Mouse (Mus musculus) heart, embryonic 10.5 days (tissue): ENCODE measurements around the gene Acadm. TPM values are rescaled to one million over a fixed set of nuclear protein-coding genes. Genes with fewer than 3 reads are reported as not detected.

Experiments used
- polyA plus RNA-seq: library from polyadenylated mRNA; unstranded; fragments of >200 nt; fragmentation: Nextera tagmentation; extraction: Ambion mirVana; gene quantifications from 2 replicates; pipeline ENCODE4 v1.2.1, GENCODE M21; 2016

Gene Acadm
- polyA plus RNA-seq, 1 experiment from 2014 or later: 91.2 TPM

Other genes with a start within 250 kb of the Acadm start
- gene St6galnac3, start 219.5 kb downstream of the Acadm start, polyA plus RNA-seq: 26.7 and 38.4 TPM in 2 replicates
- 1.0 and 2.0 TPM in 2 replicates for gene Asb17, start 100.4 kb downstream of the Acadm start, polyA plus RNA-seq
- 0.09 and 0.11 TPM in 2 replicates for gene Msh4, start 38.5 kb downstream of the Acadm start, polyA plus RNA-seq
- gene Rabggtb, start 31.6 kb downstream of the Acadm start, polyA plus RNA-seq: 56.8 and 57.2 TPM in 2 replicates
- 1.0 and 1.1 TPM in 2 replicates for gene Slc44a5, start 28.8 kb upstream of the Acadm start, polyA plus RNA-seq